Mouse (Mus musculus): ENCODE measurements around the gene Sf1.

DNA sequence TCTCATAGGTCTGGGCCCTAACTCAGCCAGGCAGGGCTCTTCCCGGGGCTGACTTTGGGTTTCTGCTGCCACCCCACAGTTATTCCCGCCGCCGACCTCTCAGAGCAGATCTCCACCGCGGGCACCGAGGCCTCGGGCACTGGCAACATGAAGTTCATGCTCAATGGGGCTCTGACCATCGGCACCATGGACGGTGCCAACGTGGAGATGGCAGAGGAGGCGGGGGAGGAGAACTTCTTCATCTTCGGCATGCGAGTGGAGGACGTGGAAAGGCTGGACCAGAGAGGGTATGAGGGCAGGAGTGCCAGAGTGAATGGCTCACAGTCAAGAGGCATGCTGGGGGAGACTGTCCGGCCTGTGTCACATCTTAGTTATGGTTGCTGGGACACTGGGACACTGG, 30.1 kb downstream of the Sf1 start:
- TF ChIP-seq CTCF (IDR thresholded peaks at IDR 0.05; ENCODE audit: low read depth), result no peak
- TF ChIP-seq EP300 (IDR thresholded peaks at IDR 0.05; ENCODE audit: low read depth), result no peak

All from heart, postnatal 0 days (tissue).